Mouse (Mus musculus): ENCODE measurements around the gene Dis3.

The Dis3 gene

GRCm38 (mm10) chr14:99099267-99099966, at the start of gene Dis3, which contains the start of gene Pibf1:
Gene Dis3, minus strand, starts transcription at chr14:99099770.
Gene Pibf1, plus strand, starts transcription at chr14:99099424.
- peak; percentile 96 for DNase-seq (ENCODE audit: low spot score)

DNA sequence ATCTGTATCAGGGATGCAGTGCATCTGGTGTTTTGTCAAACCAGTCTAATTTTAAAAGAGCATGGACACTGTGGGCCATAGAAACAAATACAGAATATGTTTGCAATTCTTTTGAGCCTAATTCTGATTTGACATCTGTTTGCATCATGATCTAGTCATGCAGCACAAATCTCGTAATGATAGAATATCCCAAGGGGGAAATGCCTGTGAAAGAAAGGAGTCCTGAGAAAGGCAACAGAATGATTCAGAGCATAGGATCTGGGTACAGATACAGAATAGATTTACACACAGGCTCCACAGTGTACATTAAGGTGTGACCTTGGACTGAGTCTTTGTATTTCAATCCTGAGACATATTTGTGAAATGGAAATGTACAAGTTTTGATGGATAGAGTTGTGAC, 47.3 kb upstream of the Dis3 start:
- no peak for DNase-seq (ENCODE audit: low spot score)

GRCm38 (mm10) chr14:99141786-99142633, 42.4 kb upstream of the Dis3 start:
- DNase-seq (ENCODE audit: low spot score) = peak; percentile 76

DNA sequence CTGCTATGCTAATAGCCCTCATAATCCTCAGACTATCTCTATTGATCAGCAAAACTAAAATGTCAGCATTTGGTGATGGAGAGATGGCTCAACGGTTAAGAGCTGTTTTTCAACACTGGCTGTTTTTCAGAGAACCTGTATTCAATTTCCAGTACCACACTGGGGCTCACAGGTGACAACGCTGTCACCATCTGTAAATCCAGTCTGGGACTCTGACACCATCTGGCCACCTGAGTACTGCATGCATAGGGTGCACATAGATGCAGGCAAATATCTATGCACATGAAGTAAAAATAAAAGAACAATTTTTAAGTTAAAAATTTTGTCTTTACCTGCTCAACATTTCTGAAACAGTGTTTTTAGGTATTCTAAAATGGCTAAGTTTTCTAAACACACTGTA, 40.5 kb upstream of the Dis3 start:
- DNase-seq (ENCODE audit: low spot score) = no peak

- no peak for DNase-seq (ENCODE audit: low spot score)
Observed at GRCm38 (mm10) chr14:99136297-99136696, 36.7 kb upstream of the Dis3 start.

DNA sequence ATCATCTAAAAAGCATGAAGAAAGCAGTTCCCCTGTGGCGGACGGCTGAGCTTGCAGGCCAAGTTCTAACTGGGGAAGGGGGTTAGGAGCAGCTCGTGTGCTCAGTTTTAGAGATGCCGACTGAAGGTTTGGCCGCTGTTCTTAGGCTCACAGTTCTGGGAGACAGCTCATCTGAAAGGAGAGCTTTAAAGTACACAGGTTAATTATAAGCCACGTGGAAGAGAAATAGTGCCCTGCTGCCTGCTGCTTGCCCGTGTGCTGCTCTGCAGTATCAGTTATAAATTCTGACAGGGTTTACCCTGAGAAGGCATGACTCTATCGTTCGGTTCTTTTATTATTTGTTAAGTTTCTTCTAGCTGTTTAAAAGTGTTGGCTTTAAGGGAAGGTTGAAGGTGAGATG, 36.2 kb upstream of the Dis3 start:
- no peak for DNase-seq (ENCODE audit: low spot score)

GRCm38 (mm10) chr14:99134048-99134447, 34.5 kb upstream of the Dis3 start:
- no peak for DNase-seq (ENCODE audit: low spot score)

DNA sequence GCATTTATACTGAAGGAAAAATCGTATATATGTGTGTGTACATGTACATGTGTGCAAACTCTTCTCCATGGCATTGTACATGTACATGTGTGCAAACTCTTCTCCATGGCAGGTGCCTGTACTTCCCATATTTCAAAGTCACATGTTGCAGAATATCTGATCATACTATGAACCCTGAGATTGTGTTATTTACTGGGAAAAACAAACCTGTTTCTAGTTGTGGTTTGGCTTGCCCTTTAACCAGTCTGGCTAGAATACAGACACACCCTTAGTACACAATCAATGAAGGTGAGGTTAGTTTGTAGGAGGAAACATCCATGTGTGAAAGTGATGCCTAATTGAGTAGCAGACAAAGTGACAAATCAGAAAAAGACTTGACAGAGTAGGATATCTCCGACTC, 29.5 kb upstream of the Dis3 start:
- no peak for DNase-seq (ENCODE audit: low spot score)

- no peak for DNase-seq (ENCODE audit: low spot score)
Observed at GRCm38 (mm10) chr14:99127509-99127908, 27.9 kb upstream of the Dis3 start.

- no peak for DNase-seq (ENCODE audit: low spot score)
Observed at GRCm38 (mm10) chr14:99126713-99127112, 27.1 kb upstream of the Dis3 start.

GRCm38 (mm10) chr14:99124076-99124475, 24.5 kb upstream of the Dis3 start:
- DNase-seq (ENCODE audit: low spot score) = no peak

DNA sequence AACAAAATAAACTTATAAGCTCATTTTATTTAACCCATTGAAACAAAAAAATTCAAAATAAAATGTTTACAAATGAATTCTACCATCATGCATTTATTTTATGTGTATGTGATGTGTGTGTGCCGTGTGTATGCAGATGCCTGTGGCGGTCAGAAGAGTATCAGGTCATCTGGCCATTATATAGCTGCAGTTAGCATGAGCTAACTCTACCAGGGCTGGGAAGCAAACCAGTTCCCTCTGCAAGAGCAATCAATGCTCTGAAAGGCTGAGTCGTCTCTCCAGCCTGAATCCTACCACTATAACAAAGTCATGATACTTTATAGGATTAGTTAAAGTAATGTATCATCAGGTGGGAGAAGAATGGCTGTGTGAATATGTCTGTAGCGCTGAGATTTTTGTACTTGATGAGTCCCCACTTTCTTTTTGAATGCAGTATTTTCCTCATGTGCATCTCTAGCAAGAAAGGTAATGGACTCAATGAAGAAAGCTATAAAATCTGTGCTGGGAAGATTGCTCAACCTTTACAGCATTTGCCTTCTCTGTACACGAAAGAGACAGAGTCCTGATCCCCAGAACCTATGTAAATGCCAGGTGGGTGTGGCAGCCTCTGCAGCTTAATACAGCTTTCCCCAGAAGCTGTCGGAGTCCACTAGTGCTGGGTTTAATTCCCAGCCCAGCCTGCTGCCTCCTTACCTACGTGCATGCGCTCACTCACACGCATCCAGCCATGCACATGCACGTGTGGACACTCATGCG, 22.2 kb upstream of the Dis3 start:
- DNase-seq (ENCODE audit: low spot score) = no peak

DNA sequence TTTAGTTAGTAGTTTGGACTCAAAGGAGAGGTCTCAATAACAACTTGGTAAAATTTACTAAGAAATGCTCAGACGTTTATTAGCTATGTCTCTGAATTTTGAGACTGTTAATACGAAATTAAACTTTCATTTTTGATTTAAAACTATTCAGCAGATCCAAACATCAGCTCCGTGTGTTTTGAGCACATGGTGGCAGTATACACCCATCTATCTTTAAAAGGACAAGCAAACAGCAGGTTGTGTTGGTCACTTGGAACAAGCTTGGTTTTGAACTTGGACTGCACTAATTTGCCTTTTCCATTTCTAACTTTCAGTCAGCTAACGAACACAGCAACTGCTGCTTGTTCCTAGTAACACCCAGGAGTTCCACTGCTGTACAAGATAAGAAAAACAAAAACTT, 18.0 kb upstream of the Dis3 start:
- DNase-seq (ENCODE audit: low spot score) = no peak

- no peak for DNase-seq (ENCODE audit: low spot score)
Observed at GRCm38 (mm10) chr14:99108762-99109161, 9.2 kb upstream of the Dis3 start.

DNA sequence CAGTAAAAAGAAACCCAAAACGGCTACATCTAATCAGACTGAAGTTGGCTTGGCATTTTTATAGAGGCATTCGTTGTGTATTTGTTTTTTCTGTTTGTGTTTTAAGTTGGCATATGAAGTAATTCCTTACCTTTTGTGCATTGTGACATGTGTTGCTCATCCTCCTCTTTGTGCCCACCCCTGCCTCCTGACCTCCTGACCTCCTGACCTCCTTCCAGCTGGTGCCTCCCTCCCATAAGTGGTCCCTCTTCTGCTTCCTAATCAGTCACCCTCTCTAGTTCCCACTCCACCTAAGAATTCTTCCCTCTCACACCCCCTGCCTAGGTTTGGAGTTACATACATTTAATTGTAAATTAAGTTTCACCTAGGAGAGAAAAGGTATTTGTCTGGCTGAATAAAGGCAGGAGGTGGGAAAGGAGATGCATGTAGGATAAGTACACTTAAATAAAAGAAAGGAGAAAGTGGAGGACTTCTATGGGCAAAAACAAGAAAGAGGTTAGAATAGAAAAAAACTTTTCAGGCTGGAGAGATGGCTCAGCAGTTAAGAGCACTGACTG, 8.1 kb upstream of the Dis3 start:
- no peak for DNase-seq (ENCODE audit: low spot score)

DNA sequence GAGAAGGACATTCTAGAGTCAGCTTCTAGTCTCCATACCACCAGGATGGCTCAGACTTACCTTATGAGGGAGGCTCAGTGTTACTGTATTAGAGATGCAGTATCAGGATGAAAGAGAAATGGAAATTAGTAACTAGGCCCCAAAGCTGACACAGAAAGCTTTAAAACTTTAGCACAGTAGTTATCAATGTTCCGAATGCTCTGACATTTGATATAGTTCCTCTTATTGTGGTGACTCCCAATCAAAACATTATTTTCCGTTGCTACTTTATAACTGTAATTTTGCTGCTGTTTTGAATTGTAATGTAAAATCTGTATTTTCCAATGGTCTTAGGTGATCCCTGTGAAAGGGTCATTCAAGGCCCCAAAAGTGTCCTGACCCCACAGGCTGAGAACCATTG, 7.1 kb upstream of the Dis3 start:
- DNase-seq (ENCODE audit: low spot score) = no peak

DNA sequence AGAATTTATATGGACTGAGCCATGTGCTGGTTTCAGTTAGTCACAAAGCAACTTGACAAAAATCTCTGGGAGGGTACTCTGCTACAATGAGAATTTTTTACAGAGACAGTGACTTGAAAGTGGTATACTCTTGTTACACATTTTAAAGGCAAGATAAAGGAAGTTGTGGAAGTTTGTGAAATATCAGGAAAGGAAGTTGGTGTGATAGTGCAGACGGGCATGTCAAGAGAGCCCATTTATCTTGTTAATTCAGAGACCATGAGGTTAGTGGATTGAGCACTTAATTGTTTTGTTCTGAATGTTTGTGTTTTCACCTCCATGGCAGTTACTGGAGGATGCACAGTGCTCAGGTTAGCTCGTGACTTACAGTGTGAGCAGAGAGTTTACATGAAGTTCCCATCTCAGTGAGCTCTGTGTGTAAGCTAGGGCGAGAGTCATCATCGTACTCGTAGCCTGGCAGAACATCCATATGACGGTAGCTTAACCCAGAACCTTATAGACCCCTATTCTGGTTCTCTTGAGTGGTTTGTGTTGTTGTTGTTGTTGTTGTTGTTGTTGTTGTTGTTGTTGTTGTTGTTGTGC, 5.1 kb upstream of the Dis3 start:
- no peak for DNase-seq (ENCODE audit: low spot score)

- DNase-seq (ENCODE audit: low spot score) = no peak
Observed at GRCm38 (mm10) chr14:99103050-99103449, 3.5 kb upstream of the Dis3 start.

GRCm38 (mm10) chr14:99099967-99100587, 507 bp upstream of the Dis3 start:
- DNase-seq (ENCODE audit: low spot score) = no peak

DNA sequence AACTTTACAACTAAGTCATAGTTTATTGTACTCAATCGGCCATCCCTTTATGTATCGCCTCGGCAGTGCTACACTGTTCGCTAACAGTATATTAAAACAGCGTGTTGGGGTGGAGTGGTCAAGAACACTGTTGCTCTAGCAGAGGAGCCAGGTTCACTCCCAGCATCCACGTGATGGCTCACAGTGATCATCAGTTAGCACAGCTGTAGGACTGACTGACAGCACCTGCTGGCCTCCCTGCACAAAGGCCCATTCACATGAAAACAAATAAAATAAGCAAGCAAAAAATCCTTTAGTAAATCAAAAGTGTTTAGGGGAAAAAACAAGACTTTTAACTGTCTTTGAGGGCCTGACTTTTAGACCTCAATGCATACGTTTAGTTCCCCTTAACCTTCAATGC, 10.6 kb downstream of the Dis3 start:
- no peak for DNase-seq (ENCODE audit: low spot score)

DNA sequence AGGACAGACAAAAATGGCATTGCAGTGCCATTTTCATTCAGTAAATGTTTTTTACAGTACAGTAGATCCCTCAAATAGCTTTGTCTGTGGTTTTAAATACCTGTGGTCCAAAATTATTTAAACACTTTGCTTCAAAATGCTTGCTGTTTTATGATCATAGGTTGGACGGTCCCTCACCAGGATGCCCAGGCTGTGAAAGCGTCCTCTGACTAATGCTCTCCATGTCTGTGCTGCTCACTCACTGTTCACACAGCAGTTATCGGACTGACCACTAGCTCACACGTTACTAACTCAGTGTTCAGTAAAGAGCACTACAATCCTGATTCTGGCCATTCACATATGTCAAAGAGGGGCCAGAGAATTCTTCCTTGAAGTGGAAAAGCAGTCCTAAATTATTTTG, 28.4 kb downstream of the Dis3 start:
- no peak for DNase-seq (ENCODE audit: low spot score)

- no peak for DNase-seq (ENCODE audit: low spot score)
Observed at GRCm38 (mm10) chr14:99063091-99063490, 36.5 kb downstream of the Dis3 start.
